Mouse (Mus musculus) liver, postnatal 0 days (tissue): ENCODE measurements around the gene Fam19a5.

Experiments
- CTCF ChIP-seq: sonication (generic); IDR thresholded peaks from 2 replicates; pipeline ENCODE4 v1.5.1; 2016; ENCODE audit warnings: antibody characterized with exemption, low read depth
- EP300 ChIP-seq: IDR thresholded peaks from 2 replicates; pipeline ENCODE4 v1.6.1; 2016; ENCODE audit warnings: antibody characterized with exemption, low read depth, mild to moderate bottlenecking

GRCm38 (mm10) chr15:87654551-87654950, 110.5 kb downstream of the Fam19a5 start:
- TF ChIP-seq CTCF (no peak), EP300 (no peak)
